Mouse (Mus musculus): ENCODE data around the gene Inafm1. TPM values are rescaled to one million over a fixed set of nuclear protein-coding genes. Genes with fewer than 3 reads are reported as not detected.

The Inafm1 gene
- total RNA-seq, 2 experiments from 2014 or later: 9.6 to 16.3 TPM

Other genes with a start within 250 kb of the Inafm1 start
- 5.4 and 16.6 TPM in 2 replicates for gene Bicra, start 225.7 kb downstream of the Inafm1 start, total RNA-seq (2015; ENCODE audit: low replicate concordance)
- gene Bicra, start 225.7 kb downstream of the Inafm1 start, total RNA-seq (2017; ENCODE audit: low replicate concordance): 1.9 and 2.0 TPM in 2 replicates
- gene Zfp541, start 211.8 kb downstream of the Inafm1 start, total RNA-seq (2015; ENCODE audit: low replicate concordance): not detected in 2 replicates
- gene Zfp541, start 211.8 kb downstream of the Inafm1 start, total RNA-seq (2017; ENCODE audit: low replicate concordance): not detected in 2 replicates
- 282 and 315 TPM in 2 replicates for gene Napa, start 175.2 kb downstream of the Inafm1 start, total RNA-seq (2015; ENCODE audit: low replicate concordance)
- 141 and 162 TPM in 2 replicates for gene Napa, start 175.2 kb downstream of the Inafm1 start, total RNA-seq (2017; ENCODE audit: low replicate concordance)
- gene Kptn, start 153.7 kb downstream of the Inafm1 start, total RNA-seq (2015; ENCODE audit: low replicate concordance): 2.9 and 8.6 TPM in 2 replicates
- 2.2 and 5.2 TPM in 2 replicates for gene Kptn, start 153.7 kb downstream of the Inafm1 start, total RNA-seq (2017; ENCODE audit: low replicate concordance)
- not detected in 2 replicates for gene Slc8a2, start 143.8 kb downstream of the Inafm1 start, total RNA-seq (2015; ENCODE audit: low replicate concordance)
- gene Slc8a2, start 143.8 kb downstream of the Inafm1 start, total RNA-seq (2017; ENCODE audit: low replicate concordance): 0.26 TPM in 1 of 2 replicates, not detected in the other
- 1.3 TPM in 1 of 2 replicates, not detected in the other for gene Meis3, start 98.5 kb downstream of the Inafm1 start, total RNA-seq (2015; ENCODE audit: low replicate concordance)
- gene Meis3, start 98.5 kb downstream of the Inafm1 start, total RNA-seq (2017; ENCODE audit: low replicate concordance): not detected in 2 replicates
- 2.5 and 2.9 TPM in 2 replicates for gene Dhx34, start 51.6 kb downstream of the Inafm1 start, total RNA-seq (2015; ENCODE audit: low replicate concordance)
- 0.76 and 4.6 TPM in 2 replicates for gene Dhx34, start 51.6 kb downstream of the Inafm1 start, total RNA-seq (2017; ENCODE audit: low replicate concordance)
- gene C5ar2, start 29.5 kb downstream of the Inafm1 start, total RNA-seq (2015; ENCODE audit: low replicate concordance): 2.2 and 8.4 TPM in 2 replicates
- gene C5ar2, start 29.5 kb downstream of the Inafm1 start, total RNA-seq (2017; ENCODE audit: low replicate concordance): 1.8 and 3.3 TPM in 2 replicates
- gene C5ar1, start 14.1 kb downstream of the Inafm1 start, total RNA-seq (2015; ENCODE audit: low replicate concordance): 5.4 and 8.0 TPM in 2 replicates
- 2.3 and 5.0 TPM in 2 replicates for gene C5ar1, start 14.1 kb downstream of the Inafm1 start, total RNA-seq (2017; ENCODE audit: low replicate concordance)
- 15.1 and 25.6 TPM in 2 replicates for gene Ccdc9, start 13.2 kb upstream of the Inafm1 start, total RNA-seq (2015; ENCODE audit: low replicate concordance)
- gene Ccdc9, start 13.2 kb upstream of the Inafm1 start, total RNA-seq (2017; ENCODE audit: low replicate concordance): 27.7 and 39.5 TPM in 2 replicates
- gene Bbc3, start 34.8 kb upstream of the Inafm1 start, total RNA-seq (2015; ENCODE audit: low replicate concordance): 0.42 and 3.2 TPM in 2 replicates
- 0.76 and 2.6 TPM in 2 replicates for gene Bbc3, start 34.8 kb upstream of the Inafm1 start, total RNA-seq (2017; ENCODE audit: low replicate concordance)
- gene Sae1, start 114.2 kb upstream of the Inafm1 start, total RNA-seq (2015; ENCODE audit: low replicate concordance): 36.5 and 43.6 TPM in 2 replicates
- 113 and 196 TPM in 2 replicates for gene Sae1, start 114.2 kb upstream of the Inafm1 start, total RNA-seq (2017; ENCODE audit: low replicate concordance)
- gene Zc3h4, start 127.3 kb upstream of the Inafm1 start, total RNA-seq (2015; ENCODE audit: low replicate concordance): 43.6 and 44.0 TPM in 2 replicates
- 89.2 and 100.0 TPM in 2 replicates for gene Zc3h4, start 127.3 kb upstream of the Inafm1 start, total RNA-seq (2017; ENCODE audit: low replicate concordance)
- 6.8 and 8.0 TPM in 2 replicates for gene Tmem160, start 179.2 kb upstream of the Inafm1 start, total RNA-seq (2015; ENCODE audit: low replicate concordance)
- 1.9 and 5.9 TPM in 2 replicates for gene Tmem160, start 179.2 kb upstream of the Inafm1 start, total RNA-seq (2017; ENCODE audit: low replicate concordance)
- not detected in 2 replicates for gene Npas1, start 204.1 kb upstream of the Inafm1 start, total RNA-seq (2015; ENCODE audit: low replicate concordance)
- not detected in 2 replicates for gene Npas1, start 204.1 kb upstream of the Inafm1 start, total RNA-seq (2017; ENCODE audit: low replicate concordance)